Mouse (Mus musculus) megakaryocyte, embryonic 14.5 days (primary cell): ENCODE results near the gene Cenpj.

Experiments used
- FLI1 ChIP-seq: IDR thresholded peaks from 2 replicates; pipeline ENCODE4 v1.6.1; 2012; ENCODE audit warnings: low read length, inconsistent platforms, mixed read lengths
- GATA1 ChIP-seq: IDR thresholded peaks from 3 replicates; pipeline ENCODE4 v1.6.1; 2012; ENCODE audit warnings: mixed read lengths, low read length, inconsistent platforms, borderline replicate concordance

DNA sequence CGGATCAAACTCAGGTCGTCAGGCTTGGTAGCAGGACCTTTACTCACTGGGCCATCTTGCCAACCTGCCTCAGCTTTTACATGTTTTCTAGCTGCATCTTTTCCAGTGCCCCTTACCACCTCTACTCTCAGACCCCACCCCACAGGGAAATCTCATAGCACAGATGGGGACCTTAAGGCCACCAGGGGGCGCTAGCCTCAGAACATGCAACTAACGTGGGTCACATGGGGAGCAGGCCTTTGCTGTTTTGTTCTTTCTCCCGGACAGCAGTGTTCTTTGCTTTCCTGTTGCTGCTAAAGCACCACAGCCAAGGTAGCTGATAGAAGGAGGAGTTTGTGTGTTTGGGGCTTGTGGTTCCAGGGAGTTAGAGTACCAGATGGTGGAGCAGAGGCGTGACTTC, 23.5 kb upstream of the Cenpj start:
- TF ChIP-seq GATA1: no peak
- TF ChIP-seq FLI1: no peak
